Mouse (Mus musculus) embryo, embryonic 11.5 days (tissue): ENCODE measurements at regions not wholly inside any gene's neighbourhood (a gene's known extent, or its start where the extent isn't known, plus 50 kb on each side); places are given as distances from the start of the nearest gene placed in this dataset.

Experiments used
- DNase-seq: peaks from one replicate; pipeline ENCODE4 v3.0.0-alpha.2; 2012; ENCODE audit warnings: low read depth, low spot score

DNA sequence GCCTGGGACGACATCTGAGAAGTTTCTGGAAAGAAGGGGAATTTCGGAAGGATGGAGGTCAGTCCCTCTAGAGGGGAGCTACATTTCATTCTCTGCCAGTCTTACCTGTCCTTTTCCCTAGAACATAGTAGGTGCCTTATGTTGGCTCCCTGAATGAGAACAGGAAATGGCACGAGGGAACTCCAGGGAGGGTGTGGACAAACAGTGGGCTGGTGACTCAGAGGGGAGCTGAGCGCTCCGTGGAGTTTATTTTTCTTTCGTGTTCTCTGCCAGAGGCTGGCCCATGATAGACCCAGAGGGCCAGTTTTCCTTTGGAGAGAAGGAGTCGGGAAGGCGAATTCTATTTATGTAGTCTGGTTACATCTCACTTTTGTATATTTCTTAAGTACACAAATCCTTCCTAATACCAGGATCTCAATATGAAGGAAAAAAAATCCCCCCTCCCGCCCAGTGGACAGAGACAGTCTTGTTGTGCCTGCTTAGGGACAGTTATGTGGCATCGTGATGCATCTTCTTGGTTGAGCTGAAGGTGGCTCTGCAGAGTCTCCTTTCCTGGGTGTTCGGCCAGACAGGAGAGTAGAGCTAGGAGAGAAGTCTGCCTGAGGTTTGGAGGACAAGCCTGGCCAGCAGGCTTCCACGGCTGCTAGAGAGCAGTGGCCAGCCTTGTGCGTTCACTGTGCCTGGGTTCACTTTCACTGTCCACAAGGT lies 84.3 kb upstream of the Rbpj start:
- DNase-seq = no peak

DNA sequence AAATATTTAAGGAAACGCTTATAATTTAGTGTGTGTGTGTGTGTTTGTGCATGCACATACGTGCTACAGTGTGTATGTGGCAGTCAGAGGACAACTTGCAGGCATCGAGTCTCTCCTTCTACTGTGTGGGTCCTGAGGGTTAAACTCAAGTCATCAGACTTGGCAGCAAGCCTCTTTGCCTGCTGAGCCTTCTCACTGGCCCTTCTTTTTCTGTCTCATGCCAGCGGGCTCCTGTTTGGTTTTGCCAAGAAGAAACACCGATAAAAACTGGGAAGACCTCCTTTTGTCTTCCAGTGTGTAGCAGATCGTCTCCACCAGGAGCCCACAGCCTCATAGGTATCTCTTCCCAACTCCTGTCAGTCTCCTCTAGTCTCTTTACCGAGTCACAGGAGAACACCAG lies 81.9 kb upstream of the Rbpj start:
- DNase-seq = no peak

DNA sequence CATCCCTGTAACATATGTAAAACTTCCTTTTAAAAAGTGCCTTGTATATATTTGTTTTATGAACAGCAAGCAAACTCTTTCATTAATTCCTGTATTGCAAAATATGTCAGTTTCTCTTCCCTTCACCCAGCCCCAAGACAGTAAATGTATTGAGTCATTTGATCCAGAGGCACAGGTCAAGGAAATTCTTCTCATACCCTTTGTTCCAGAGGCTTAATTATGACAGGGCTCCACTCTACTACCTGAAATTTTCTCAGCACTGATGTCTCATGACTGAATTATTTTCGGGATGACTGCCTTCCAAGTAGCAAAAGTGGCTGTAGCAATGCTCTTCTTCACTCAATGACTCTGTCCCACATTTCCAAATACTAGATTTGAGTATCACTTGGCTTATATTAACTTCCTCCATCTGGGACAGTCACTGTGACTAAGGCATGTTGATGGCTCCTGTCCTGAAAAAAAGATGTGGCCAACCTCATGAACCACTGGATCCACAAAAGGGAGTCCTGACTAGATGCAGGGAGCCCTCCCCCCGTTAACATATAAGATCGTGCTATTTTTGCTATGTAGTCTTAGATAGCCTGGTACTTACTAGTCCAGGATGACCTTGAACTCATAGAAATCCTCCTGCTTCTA lies 80.3 kb upstream of the Rbpj start:
- DNase-seq = no peak

DNA sequence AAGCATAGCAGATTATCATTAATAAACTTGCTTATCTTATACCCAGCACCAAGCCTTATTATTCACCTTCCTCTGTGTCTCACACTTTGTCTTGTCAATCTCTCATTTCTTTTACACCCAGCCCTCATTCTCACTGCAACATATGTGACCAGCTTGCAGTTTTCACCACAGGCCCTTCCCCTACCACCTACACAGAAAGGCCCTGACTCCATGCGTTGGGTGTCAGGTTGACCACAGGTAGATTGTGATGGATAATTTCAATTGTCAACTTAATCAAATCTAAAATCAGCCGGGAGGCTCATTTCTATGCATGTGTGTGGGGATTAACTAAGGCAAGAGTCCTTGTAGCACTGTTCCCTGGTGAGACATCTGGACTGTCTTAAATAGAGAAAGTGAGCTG lies 72.4 kb upstream of the Rbpj start:
- no peak for DNase-seq

GRCm38 (mm10) chr5:53394560-53394959 lies 71.4 kb upstream of the Rbpj start:
- DNase-seq = no peak

DNA sequence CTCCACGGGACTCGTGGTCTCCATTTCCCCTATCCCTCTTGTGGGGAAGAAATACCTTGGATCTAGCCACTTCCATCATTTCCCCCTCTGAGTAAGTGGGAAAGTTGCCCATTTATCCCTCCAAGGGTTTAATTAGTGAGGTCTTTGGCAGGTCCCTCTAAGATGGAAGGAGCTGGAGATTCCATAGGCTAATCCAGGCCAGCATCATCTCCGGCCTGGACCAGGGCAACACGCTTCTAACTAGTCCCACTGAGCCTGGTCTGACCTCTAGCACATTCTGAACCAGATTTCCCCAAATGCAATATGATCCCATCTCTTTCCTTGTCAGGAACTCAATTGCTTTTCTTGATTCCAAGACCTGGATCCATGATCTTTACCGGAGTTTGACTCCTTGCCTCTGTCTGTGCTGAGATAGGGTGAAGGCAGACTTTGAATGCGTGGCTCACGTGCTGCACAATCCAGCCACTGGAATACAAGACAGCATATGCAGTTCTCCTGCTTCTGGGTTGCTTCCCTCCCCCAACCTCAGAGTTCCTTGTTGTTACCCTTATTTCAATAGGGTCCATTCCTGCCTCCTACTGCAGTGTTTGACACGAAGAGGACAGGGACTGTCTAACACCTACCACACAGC lies 67.4 kb upstream of the Rbpj start:
- DNase-seq = no peak

DNA sequence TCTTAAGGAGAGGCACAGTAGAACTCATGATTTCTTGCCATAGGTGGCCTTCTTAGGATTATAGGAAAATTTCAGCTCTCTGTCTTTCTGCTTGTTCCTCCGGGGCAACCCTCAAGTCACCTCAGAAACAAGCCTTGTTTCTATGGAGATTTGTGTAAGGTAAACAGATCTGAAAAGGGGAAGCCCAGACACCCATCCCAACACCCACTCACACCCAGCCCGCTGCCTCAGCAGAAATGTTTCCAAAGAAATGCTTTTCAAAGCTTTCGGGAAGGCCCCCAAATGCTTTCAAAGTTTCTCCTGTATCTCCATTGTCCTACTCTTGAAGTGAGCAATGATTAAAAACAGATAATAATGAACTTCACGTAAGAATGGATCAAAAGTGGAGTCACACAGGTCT lies 64.9 kb upstream of the Rbpj start:
- DNase-seq = no peak

DNA sequence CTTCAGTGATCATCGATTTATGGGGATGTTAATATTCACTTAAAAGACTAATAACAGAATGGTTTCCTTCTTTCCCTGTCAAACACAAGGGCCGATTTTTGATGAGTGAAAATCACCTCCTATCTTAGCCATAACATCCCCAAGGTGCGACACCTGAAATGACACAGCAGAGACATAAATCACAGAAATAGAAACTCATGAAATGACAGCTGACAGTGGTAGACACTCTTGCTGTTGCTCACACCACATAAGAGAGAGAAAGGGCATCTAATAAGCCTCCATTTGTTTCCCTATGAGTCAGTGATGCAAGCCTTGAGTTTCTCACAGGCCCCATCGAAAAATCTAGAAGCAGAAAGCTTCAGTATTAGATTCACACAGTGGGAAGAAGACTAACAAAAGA lies 63.9 kb upstream of the Rbpj start:
- no peak for DNase-seq

DNA sequence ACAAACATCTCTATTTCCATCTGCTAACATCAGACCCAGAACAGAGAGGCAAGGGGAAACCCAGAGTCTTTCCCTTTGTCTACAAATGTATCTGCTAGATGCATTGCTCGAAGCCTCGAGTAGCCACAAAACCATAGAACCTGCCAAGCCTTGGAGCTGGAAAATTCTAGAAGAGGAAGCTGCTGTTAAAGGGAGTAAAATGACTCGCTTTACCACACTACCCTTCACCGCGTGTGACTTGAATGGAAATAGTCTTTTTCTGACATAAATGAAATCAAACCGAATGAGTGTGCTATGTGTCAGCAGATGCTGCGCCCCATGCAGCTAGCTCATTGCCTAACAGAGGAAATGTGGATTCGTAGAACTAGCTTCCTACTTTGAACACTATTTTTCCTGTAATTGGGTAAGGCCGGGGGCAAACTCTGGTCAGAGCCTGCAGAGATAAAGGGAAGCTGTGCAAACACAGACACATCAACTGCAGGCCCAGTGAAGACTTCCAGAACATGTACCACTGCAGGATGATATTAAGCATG lies 63.3 kb upstream of the Rbpj start:
- DNase-seq = no peak

DNA sequence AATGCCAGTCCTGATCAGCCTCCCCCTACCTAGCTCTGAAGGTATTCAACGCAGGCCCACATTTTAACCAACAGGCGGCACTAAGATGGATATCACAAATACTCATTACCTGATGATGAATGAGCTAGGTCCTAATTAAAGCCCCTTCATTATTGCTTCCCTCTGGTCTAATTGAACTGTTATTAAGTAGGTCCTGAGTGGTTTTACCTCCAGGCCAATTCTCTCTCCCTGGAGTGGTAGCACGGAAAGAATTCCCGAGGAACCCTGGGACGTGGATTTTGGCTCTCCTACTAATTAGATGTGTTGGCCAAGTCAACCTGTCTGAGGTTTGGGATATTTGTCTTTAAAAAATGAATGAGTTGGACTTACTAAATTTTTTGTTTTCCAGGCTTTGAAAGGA lies 60.0 kb upstream of the Rbpj start:
- DNase-seq = no peak

GRCm38 (mm10) chr5:53407646-53408045 lies 58.3 kb upstream of the Rbpj start:
- DNase-seq = no peak

DNA sequence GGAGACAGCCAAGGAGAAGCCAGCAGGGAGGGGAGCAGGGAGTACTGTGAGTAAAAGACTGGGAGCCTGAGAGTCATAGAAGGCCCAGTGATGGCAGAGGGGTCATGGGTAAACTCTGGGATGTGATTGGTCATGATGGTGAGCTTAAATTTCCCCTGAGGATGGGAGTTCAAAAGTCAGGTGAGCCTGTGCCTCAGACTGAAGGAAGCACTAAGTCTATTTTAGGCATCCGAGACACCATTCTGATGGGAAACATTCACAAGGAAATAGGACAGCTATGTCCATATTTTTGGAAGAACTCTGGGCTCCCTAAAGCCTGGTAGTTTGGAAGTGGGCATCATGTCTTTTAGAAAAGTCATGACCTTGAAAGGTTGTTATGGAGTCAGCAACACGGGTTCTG lies 57.7 kb upstream of the Rbpj start:
- no peak for DNase-seq

DNA sequence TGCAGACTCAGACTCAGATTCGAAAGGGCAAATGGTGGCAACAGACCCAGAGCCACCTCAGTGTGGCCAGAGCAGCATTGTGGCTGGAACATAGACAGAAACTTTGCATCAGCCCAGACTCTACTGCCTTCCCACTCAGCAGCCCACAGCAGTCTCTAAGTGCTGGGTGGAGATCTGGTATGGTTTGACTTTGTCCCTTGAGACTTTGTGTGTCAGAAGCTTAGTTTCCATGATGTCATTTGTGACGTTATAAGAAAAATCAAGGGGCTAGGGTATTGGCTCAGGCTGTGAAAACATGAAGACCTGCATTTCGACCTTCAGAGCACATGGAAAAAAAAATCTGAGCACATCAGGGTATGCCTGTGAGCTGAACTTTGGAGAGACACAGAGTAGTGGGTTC lies 56.2 kb upstream of the Rbpj start:
- no peak for DNase-seq

DNA sequence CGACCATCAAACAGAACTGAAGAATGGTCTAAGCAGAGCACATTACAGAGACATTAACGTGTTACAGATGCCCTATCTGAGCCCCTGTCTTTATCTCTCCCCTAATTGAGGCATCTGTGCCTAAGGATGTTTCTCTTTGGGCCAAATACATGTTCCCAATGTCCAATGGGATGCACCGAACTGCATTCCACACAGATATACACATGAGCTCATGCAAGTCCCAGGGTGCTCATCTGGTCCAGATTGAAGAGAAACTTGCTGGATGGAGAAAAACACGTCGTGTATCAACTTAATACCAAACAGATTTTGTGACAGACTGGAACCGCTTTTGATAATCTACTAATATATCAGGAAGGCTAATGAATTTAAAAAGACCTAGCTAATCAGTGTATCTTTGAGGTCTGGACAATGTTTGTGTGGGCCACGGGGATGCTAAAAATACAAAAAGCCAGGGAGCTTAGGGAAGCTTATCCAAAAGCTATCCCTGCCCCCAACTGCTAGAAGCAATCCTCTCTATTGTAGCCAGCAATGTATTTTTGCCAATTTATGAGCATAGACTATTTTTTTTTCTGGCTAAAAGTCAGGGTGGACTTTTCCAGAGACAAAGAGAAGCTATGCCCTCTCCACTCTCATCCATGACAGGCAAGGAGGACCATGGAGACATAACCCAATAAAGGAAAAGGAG lies 53.4 kb upstream of the Rbpj start:
- DNase-seq = no peak

DNA sequence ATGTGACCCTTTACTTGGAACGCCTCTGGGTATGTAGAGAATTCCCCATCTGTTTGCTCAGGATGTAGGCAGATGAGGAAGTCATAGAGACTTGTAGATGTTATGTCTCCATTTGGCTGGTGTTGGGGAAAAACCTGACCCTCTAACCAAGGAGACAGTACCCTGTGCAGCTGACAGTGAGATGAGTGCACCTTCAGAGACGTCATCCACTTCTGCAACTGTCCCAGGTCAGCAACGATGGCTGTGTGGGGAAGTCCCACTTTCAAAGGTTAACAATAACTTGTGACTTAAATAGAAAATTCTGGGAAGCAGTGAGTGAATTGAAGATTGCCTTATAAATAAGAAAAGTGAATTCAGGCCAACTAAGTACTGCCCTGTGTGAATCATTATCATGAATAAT lies 52.3 kb upstream of the Rbpj start:
- no peak for DNase-seq

DNA sequence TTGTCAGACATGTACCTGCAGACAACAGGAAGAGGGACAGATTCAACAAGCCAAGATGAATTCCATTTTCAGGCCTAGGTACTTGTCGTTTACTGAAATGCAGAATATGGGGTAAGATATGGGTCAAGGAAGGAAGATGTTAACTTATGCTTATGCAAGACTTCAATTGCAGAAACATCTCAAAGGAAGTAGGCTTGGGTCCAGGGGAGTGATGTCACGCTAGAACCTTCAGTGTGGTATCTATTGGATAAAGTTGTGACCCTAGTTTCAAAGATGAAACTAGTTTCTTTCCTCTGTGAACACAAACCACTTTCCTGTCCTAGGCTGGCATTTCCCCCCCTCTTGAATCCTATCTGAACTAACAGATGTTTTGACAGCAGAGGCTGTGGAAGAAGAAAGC lies 50.5 kb upstream of the Rbpj start:
- no peak for DNase-seq
